Mouse (Mus musculus) neural tube, embryonic 11.5 days (tissue): ENCODE results near the gene Olfr211. TPM values are rescaled to one million over a fixed set of nuclear protein-coding genes. Genes with fewer than 3 reads are reported as not detected.

ENCODE experiments used
- ATAC-seq: fragments of 200-750 bp; cut with Nextera tagmentation; 2 replicates; pipeline ENCODE4 v1.8.0; 2017; ENCODE audit warnings: moderate number of reproducible peaks, mild to moderate bottlenecking, moderate TSS enrichment, moderate library complexity; ENCODE audit not compliant: insufficient read depth, low FRiP score, low TSS enrichment
- DNase-seq: peaks from one replicate; pipeline ENCODE4 v3.0.0-alpha.2; 2015; ENCODE audit warnings: low spot score
- H3K27ac ChIP-seq: fragments of 300-500 bp; sonication (generic); 2 replicates; pipeline ENCODE4 v1.5.1; 2014; ENCODE audit warnings: low read depth, mild to moderate bottlenecking, low read length
- H3K27me3 ChIP-seq: fragments of 300-500 bp; sonication (generic); 2 replicates; pipeline ENCODE4 v1.6.1; 2014; ENCODE audit warnings: mild to moderate bottlenecking, low read length, mixed read lengths; ENCODE audit not compliant: control insufficient read depth, insufficient read depth
- H3K36me3 ChIP-seq: fragments of 300-500 bp; sonication (generic); 2 replicates; pipeline ENCODE4 v1.6.1; 2014; ENCODE audit warnings: mild to moderate bottlenecking, low read length, moderate library complexity, mixed read lengths; ENCODE audit not compliant: control insufficient read depth, insufficient read depth
- H3K4me1 ChIP-seq: fragments of 300-500 bp; sonication (generic); 2 replicates; pipeline ENCODE4 v1.6.1; 2014; ENCODE audit warnings: low read length, mixed read lengths; ENCODE audit not compliant: control insufficient read depth, insufficient read depth
- H3K4me2 ChIP-seq: fragments of 300-500 bp; sonication (generic); 2 replicates; pipeline ENCODE4 v1.6.1; 2014; ENCODE audit warnings: low read depth, mild to moderate bottlenecking, moderate library complexity
- H3K4me3 ChIP-seq: fragments of 300-500 bp; sonication (generic); 2 replicates; pipeline ENCODE4 v1.5.1; 2014; ENCODE audit warnings: low read depth, low read length
- H3K9ac ChIP-seq: fragments of 300-500 bp; sonication (generic); 2 replicates; pipeline ENCODE4 v1.6.1; 2014; ENCODE audit warnings: mild to moderate bottlenecking, low read length
- H3K9me3 ChIP-seq: fragments of 300-500 bp; sonication (generic); 2 replicates; pipeline ENCODE4 v1.6.1; 2016; ENCODE audit warnings: low read length; ENCODE audit not compliant: control insufficient read depth
- WGBS: fragments of 180-500 bp; shearing (Covaris S2); extraction: QIAGEN DNeasy Blood & Tissue Kit; methylation state at CpG from one replicate; pipeline ENCODE4 v1.1.7; 2014; 5-methylcytosine and 5-hydroxymethylcytosine counted together
- polyA plus RNA-seq: library from polyadenylated mRNA; unstranded; fragments of >200 nt; fragmentation: Nextera tagmentation; extraction: Ambion mirVana; gene quantifications from 2 replicates; pipeline ENCODE4 v1.2.1, GENCODE M21; 2014

The Olfr211 gene
- polyA plus RNA-seq: not detected in 2 replicates

DNA sequence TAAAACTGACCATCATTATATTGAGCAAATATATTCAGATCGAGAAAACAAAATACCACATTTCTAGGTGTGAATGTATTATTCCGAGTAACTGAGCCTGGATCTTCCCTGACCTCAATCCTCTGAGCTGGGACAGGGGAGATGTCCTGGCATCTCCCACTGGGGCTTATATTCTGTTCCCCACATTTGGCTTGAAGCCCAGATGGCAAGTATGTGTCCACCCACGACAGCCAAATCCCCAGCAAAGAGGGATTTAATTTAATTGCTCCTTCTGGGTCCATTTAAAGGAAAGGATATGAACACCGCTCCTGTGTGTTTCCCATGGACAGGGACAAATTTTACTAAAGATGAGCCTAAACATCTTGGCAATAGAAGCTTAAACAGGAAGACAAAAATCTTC, at the start of gene Olfr211:
Gene Olfr211, plus strand, starts transcription at position 301 of the 400 bp plus-strand sequence.
- DNase-seq: no peak
- ATAC-seq: no peak

DNA sequence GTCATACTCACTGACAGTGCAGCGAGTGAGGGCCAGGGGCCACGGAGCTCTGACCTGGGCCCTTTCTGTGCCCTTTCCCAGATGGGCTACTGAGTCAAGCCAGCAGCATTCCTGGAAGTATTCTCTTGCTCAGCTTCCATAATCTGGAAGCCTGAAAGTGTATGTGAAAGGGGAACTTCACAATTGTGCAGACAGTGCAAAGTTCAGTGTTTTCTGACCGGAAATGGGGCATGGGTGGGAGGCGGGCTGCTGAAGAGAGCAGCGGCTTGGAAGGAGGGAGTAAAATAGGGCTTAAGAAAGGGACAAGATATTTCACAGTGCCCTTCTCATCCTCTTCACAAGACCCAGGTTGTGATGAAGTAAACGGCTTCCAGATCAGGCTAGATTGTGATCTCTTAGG, 49.4 kb upstream of the Olfr211 start:
- Histone ChIP-seq H3K9me3 (no peaks in the 10 kb centered on the region), H3K27ac (no peak overlapping the region), H3K4me3 (no peak overlapping the region), H3K4me1 (no peaks in the 10 kb centered on the region), H3K4me2 (no peak overlapping the region), H3K27me3 (no peaks in the 10 kb centered on the region), H3K36me3 (no peaks in the 10 kb centered on the region), H3K9ac (no peak overlapping the region)
- DNase-seq: no peak
- ATAC-seq: no peak
- WGBS: 90% methylated on average over 6 of the region's 6 CpGs

More for the DNA sequence above, at the start of gene Olfr211:
- Histone ChIP-seq H3K4me1 (no peaks in the 10 kb centered on the region), H3K4me3 (no peak within 1 kb of the TSS), H3K9ac (no peak within 1 kb of the TSS), H3K27me3 (no peaks in the 10 kb centered on the region), H3K36me3 (no peaks in the 10 kb centered on the region), H3K27ac (no peak within 1 kb of the TSS), H3K4me2 (no peak within 1 kb of the TSS), H3K9me3 (no peaks in the 10 kb centered on the region)
- WGBS: 76% methylated on average over 4 of the region's 4 CpGs

DNA sequence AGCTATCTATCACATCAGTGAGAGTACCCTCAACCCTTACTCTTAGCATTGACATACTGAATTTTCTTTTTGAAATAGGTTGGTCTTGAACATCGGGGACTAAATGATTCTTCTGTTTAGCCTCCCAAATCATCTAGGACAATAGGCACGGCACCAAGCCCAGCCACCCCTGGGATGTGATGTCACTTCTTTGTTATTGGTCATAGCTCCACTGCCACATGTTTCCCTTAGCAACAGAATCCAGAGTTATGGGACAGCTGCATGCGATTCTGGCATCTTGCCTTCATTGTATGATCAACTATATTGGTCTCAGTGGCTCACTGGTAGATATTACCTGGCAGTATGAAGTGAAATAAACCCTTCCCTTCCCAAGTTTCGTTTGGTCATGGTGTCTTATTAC, 48.4 kb upstream of the Olfr211 start:
- no peak overlapping the region for H3K4me2 ChIP-seq
- H3K36me3 ChIP-seq: no peaks in the 10 kb centered on the region
- WGBS: 75% methylated on average over 4 of the region's 4 CpGs
- H3K9me3 ChIP-seq: no peaks in the 10 kb centered on the region
- no peaks in the 10 kb centered on the region for H3K4me1 ChIP-seq
- ATAC-seq: no peak
- no peak overlapping the region for H3K4me3 ChIP-seq
- no peak overlapping the region for H3K9ac ChIP-seq
- DNase-seq: no peak
- no peak overlapping the region for H3K27ac ChIP-seq
- no peaks in the 10 kb centered on the region for H3K27me3 ChIP-seq

DNA sequence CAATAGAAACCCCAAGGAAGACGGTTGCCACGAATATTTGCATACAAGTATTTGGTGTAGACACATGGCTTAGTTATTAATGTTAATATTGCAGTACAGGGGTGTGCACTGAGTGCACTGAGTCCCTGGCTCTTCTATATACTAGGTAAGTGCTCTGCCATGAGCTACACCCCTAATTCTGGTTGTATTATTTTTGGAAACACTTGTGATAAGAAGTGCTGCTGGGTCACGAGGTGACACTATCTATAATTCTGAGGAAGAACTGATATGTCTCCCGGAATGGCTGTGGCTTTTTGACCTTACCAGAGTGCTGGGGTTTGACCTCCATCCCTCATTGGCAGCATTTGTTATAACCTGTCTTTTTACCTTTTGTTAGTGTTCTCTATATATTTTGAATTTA, 48.0 kb upstream of the Olfr211 start:
- no peaks in the 10 kb centered on the region for H3K9me3 ChIP-seq
- no peak overlapping the region for H3K9ac ChIP-seq
- ATAC-seq (no peak), DNase-seq (no peak)
- WGBS: 94% methylated on average over 4 of the region's 4 CpGs
- H3K27ac ChIP-seq: no peak overlapping the region
- H3K4me3 ChIP-seq: no peak overlapping the region
- H3K4me1 ChIP-seq: no peaks in the 10 kb centered on the region
- no peak overlapping the region for H3K4me2 ChIP-seq
- H3K27me3 ChIP-seq: no peaks in the 10 kb centered on the region
- no peaks in the 10 kb centered on the region for H3K36me3 ChIP-seq

DNA sequence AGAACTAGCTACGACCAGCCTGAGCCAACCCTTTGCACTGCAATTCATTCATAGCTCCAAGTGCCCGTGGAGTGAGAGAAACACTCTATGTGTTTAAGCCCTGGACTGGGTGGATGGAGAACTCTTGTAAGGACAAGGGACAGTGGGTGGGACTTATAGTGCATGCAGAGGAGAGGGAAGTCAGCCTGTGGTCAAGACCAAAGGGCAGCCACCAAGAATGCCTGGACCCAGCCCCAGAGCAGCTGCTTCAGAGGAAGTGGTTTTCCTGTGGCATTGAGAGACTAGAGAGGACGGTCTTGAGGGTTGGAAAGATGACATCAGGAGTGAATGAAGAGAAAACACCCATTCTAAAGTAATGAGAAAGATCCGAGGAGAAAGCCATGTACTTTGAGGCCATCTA, 33.1 kb upstream of the Olfr211 start:
- Histone ChIP-seq H3K4me3 (no peak overlapping the region), H3K27me3 (0 out of 2 replicates have a peak, but pooled peaks cover 1% of the 10 kb centered on the region), H3K36me3 (no peaks in the 10 kb centered on the region), H3K4me1 (peaks cover 3% of the 10 kb centered on the region; the same call in 1 of the 2 replicates), H3K9ac (no peak overlapping the region), H3K9me3 (no peaks in the 10 kb centered on the region), H3K27ac (no peak overlapping the region), H3K4me2 (no peak overlapping the region)
- ATAC-seq (no peak), DNase-seq (no peak)
- 86% methylated on average over 4 of the region's 4 CpGs for WGBS

DNA sequence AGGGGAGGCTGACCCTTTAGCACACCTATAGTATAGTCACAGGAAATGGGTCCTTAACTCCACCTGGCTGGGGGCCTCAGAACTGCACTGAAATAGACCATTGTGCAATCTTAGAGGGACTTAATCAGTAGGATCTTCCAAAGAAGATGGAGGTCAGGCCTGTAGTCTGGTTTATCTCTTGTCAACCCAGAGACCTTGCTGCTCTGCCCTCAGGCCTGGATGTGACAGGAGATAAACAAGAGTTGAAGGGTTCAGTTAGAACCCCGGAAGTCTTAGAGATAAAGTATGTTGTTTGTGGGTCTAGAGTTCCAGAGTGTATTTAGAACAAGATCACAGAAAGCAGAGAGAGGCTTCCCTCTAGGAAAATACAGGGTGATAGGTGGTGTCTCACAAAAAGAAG, 32.4 kb upstream of the Olfr211 start:
- no peak for DNase-seq
- Histone ChIP-seq H3K27ac (no peak overlapping the region), H3K9me3 (no peaks in the 10 kb centered on the region), H3K4me3 (no peak overlapping the region), H3K27me3 (0 out of 2 replicates have a peak, but pooled peaks cover 4% of the 10 kb centered on the region), H3K4me1 (peaks cover 5% of the 10 kb centered on the region; the same call in 1 of the 2 replicates), H3K9ac (no peak overlapping the region), H3K36me3 (no peaks in the 10 kb centered on the region), H3K4me2 (no peak overlapping the region)
- no peak for ATAC-seq
- WGBS: 88% methylated on average over 1 of the region's 1 CpGs

DNA sequence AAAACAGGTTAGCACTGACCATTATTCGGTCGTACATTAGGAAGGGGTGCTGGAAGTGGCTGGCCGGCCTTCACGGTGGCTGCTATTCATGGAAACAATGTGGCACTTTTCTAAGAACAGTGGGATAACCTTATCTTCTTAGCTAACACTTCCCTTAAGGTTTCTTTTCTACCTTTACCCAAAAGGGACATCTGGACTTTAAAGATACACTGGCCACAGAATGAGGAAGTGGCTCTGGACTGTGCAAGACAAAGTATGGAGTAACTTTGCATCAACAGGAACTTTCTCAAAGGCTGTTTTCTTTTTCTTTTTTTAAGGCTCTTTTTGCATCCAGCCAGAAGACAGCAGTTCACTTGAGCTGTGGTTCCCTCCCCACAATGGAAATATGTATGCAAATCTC, 30.2 kb upstream of the Olfr211 start:
- WGBS: 81% methylated on average over 4 of the region's 4 CpGs
- DNase-seq: no peak

DNA sequence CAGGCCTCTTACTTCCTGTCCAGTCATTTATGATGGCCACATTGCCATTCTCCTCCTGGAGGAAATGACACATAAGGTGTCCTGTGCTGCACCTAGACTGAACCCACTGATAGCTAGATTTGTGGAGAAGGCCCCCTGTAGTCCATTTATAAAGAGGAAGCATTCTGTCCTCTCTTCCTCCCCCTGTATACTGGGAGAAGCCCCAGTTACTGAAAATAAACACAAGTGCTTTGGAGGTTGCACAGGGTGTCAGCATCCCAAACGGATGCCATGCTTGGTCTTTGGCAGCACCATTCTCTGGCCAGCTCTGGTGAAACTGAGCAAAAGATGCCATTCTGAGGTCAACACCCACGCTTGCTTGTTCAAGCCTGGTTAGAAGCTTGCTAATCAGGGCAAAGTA, 29.7 kb upstream of the Olfr211 start:
- no peaks in the 10 kb centered on the region for H3K9me3 ChIP-seq
- H3K27ac ChIP-seq: no peak overlapping the region
- no peak overlapping the region for H3K4me3 ChIP-seq
- no peak overlapping the region for H3K9ac ChIP-seq
- no peaks in the 10 kb centered on the region for H3K36me3 ChIP-seq
- 0 out of 2 replicates have a peak, but pooled peaks cover 6% of the 10 kb centered on the region for H3K27me3 ChIP-seq
- 71% methylated on average over 2 of the region's 2 CpGs for WGBS
- H3K4me1 ChIP-seq: peaks cover 5% of the 10 kb centered on the region; the same call in 1 of the 2 replicates
- ATAC-seq (no peak), DNase-seq (no peak)
- H3K4me2 ChIP-seq: no peak overlapping the region

More for the DNA sequence above, 30.2 kb upstream of the Olfr211 start:
- H3K27ac ChIP-seq: no peak overlapping the region
- ATAC-seq: no peak
- H3K27me3 ChIP-seq: 0 out of 2 replicates have a peak, but pooled peaks cover 6% of the 10 kb centered on the region
- H3K4me3 ChIP-seq: no peak overlapping the region
- no peak overlapping the region for H3K4me2 ChIP-seq
- peaks cover 5% of the 10 kb centered on the region; the same call in 1 of the 2 replicates for H3K4me1 ChIP-seq
- no peaks in the 10 kb centered on the region for H3K9me3 ChIP-seq
- H3K36me3 ChIP-seq: no peaks in the 10 kb centered on the region
- H3K9ac ChIP-seq: no peak overlapping the region

DNA sequence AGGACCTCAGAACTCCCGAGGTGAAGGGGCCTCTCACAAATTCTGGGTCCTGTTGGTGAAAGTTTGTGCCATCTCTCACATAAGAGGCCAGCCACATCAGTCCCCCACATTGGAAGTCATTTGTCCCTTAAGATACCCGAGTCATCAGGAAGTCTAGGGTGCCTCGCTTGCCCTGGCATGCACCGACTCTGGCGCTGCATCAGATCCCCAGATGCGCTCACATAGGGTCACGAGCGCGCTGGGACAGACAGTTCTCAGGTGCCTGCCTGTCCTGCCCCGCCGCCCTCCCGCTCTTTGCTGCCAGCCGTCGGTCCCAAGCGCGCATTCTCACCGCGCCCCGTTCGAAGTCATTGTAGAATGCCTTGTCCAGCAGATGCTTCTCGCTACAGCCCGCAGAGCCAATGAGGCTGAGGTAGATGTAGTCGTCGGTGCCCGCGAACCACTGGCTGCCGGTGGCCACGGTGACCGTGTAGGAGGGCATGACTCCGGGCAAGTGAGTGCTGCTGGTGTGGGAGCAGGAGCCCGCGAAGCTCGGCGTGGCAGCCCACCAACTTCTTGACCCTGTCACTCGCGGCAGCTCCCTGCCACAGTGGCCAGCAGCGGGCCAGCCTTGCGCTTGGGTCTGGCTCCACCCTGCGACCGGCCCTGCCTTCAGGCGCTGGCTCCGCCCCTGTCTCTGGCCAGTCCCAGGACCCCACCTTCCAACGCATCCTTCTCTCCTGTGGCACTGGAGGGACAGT, 28.2 kb upstream of the Olfr211 start, which contains the start of gene Alox5:
Gene Alox5, minus strand, starts transcription at position 635 of the 740 bp plus-strand sequence.
- no peak within 1 kb of the TSS for H3K27ac ChIP-seq
- H3K9me3 ChIP-seq: no peaks in the 10 kb centered on the region
- ATAC-seq (peak; percentile 85), DNase-seq (peak; percentile 60)
- H3K4me1 ChIP-seq: peaks cover 5% of the 10 kb centered on the region; the same call in 1 of the 2 replicates
- H3K36me3 ChIP-seq: no peaks in the 10 kb centered on the region
- 0 out of 2 replicates have a peak, but pooled peaks cover 6% of the 10 kb centered on the region for H3K27me3 ChIP-seq
- H3K4me3 ChIP-seq: peak within 1 kb of the TSS; percentile 33
- 4% methylated on average over 43 of the region's 43 CpGs for WGBS
- peak within 1 kb of the TSS; percentile 82 for H3K4me2 ChIP-seq
- peak within 1 kb of the TSS; percentile 39; the same call in 1 of the 2 replicates for H3K9ac ChIP-seq
